Mouse (Mus musculus): ENCODE data around the gene Hoxa11.

GRCm38 (mm10) chr6:52211170-52211935 is 34.3 kb downstream of the Hoxa11 start:
- TF ChIP-seq MAFK (IDR thresholded peaks at IDR 0.05; ENCODE audit: insufficient read depth, low read depth, low read length), result no peak
- no peak for TF ChIP-seq ZNF384 (IDR thresholded peaks at IDR 0.05; ENCODE audit: low read depth, low read length)
